Mouse (Mus musculus) cerebellum, adult 2 months (tissue): ENCODE data around the gene Gjb5.

Source experiments
- CTCF ChIP-seq: fragments of 200-500 bp; IDR thresholded peaks from 2 replicates; pipeline ENCODE4 v1.5.1; 2011; ENCODE audit warnings: low read depth, mild to moderate bottlenecking, control low read depth, low read length, moderate library complexity, borderline replicate concordance; ENCODE audit not compliant: insufficient read depth
- POLR2A ChIP-seq: fragments of 200-500 bp; IDR thresholded peaks from 2 replicates; pipeline ENCODE4 v1.6.1; 2011; ENCODE audit warnings: low read length, control low read depth, borderline replicate concordance; ENCODE audit not compliant: insufficient read depth

- no peak for TF ChIP-seq CTCF
- TF ChIP-seq POLR2A = no peak
Measured at GRCm38 (mm10) chr4:127327258-127327657, 30.7 kb downstream of the Gjb5 start.
